Mouse (Mus musculus) testis, adult 2 months (tissue): Measurements from ENCODE around the gene Grid1. TPM values are rescaled to one million over a fixed set of nuclear protein-coding genes. Genes with fewer than 3 reads are reported as not detected.

Source experiments
- H3K27ac ChIP-seq: fragments of 200-500 bp; 2 replicates; pipeline ENCODE4 v1.5.1; 2012; ENCODE audit warnings: low read depth, low read length; ENCODE audit not compliant: control insufficient read depth, insufficient read depth
- H3K27me3 ChIP-seq: fragments of 200-500 bp; 2 replicates; pipeline ENCODE4 v1.6.1; 2012; ENCODE audit warnings: mild to moderate bottlenecking, low read length, moderate library complexity; ENCODE audit not compliant: control insufficient read depth, insufficient read depth
- H3K36me3 ChIP-seq: fragments of 200-500 bp; 2 replicates; pipeline ENCODE4 v1.6.1; 2012; ENCODE audit warnings: mild to moderate bottlenecking, low read length; ENCODE audit not compliant: control insufficient read depth, insufficient read depth
- H3K4me1 ChIP-seq: fragments of 200-500 bp; 2 replicates; pipeline ENCODE4 v1.6.1; 2012; ENCODE audit warnings: low read length; ENCODE audit not compliant: control insufficient read depth, insufficient read depth
- H3K4me3 ChIP-seq: fragments of 200-500 bp; 2 replicates; pipeline ENCODE4 v1.5.1; 2012; ENCODE audit warnings: low read depth, mild to moderate bottlenecking, low read length, moderate library complexity, mixed read lengths; ENCODE audit not compliant: control insufficient read depth
- CTCF ChIP-seq: fragments of 200-500 bp; IDR thresholded peaks from 2 replicates; pipeline ENCODE4 v1.5.1; 2012; ENCODE audit warnings: low read depth, mild to moderate bottlenecking, inconsistent platforms, low read length, moderate library complexity; ENCODE audit not compliant: control insufficient read depth, insufficient read depth, insufficient replicate concordance
- POLR2A ChIP-seq: fragments of 200-500 bp; IDR thresholded peaks from 2 replicates; pipeline ENCODE4 v1.6.1; 2012; ENCODE audit warnings: low read depth, mild to moderate bottlenecking, inconsistent platforms, low read length, moderate library complexity; ENCODE audit not compliant: control insufficient read depth
- polyA plus RNA-seq: library from polyadenylated mRNA; depleted of rRNA; stranded (reverse); fragments of >200 nt; gene quantifications from 2 replicates; pipeline ENCODE4 v1.2.3, GENCODE M21; 2012

The Grid1 gene
- polyA plus RNA-seq, 1 experiment = 1.4 TPM

DNA sequence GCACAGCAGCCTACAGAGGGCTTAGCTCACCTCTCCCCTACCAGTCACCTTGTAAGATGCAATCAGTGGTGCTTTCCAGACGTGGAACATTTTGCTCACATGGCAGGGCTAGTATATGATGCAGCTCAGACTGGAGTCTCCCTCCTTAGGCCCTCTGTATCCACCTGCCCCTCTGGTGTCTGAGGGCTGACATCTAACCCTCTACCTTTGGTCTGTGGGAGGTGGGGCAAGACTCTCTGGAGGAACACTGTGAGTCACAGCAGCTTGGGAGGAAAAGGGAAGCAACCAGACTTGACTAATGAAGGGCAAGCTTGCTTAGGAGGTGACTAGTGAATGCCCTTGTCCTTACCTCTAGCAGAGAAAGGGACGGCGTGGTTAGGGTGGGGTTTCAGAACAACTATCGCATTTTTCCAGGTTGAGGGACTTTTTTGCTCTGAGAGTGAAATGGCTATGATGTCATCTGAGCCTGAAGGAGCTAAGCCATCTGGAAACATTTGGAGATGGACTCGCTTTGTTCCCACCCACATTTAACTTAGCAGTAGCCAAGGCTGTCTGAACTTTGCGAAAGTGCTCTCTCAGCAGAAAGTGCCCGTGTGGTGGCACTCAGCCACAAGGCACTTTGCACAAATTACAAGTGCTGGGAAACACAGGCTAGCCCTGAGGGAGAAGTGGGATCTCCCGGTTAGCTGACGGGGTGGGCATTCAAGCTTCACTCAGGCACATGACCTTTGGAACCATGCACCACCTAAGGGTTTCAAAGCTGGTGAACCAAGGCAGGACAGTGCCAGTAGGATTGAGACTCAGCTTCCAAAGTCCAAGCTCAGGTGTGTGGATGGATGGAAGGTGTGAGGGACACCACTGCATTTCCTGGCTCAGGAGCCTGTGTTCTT, 41.2 kb downstream of the Grid1 start:
- TF ChIP-seq POLR2A (no peak), CTCF (no peak)
- Histone ChIP-seq H3K27me3 (no peaks in the 10 kb centered on the region), H3K27ac (no peak overlapping the region)

GRCm38 (mm10) chr14:34867266-34867665, 47.4 kb downstream of the Grid1 start:
- H3K27ac ChIP-seq = no peak overlapping the region

More for the DNA sequence above, 41.2 kb downstream of the Grid1 start:
- no peaks in the 10 kb centered on the region for H3K4me1 ChIP-seq
- H3K4me3 ChIP-seq = no peak overlapping the region
- H3K36me3 ChIP-seq = no peaks in the 10 kb centered on the region

DNA sequence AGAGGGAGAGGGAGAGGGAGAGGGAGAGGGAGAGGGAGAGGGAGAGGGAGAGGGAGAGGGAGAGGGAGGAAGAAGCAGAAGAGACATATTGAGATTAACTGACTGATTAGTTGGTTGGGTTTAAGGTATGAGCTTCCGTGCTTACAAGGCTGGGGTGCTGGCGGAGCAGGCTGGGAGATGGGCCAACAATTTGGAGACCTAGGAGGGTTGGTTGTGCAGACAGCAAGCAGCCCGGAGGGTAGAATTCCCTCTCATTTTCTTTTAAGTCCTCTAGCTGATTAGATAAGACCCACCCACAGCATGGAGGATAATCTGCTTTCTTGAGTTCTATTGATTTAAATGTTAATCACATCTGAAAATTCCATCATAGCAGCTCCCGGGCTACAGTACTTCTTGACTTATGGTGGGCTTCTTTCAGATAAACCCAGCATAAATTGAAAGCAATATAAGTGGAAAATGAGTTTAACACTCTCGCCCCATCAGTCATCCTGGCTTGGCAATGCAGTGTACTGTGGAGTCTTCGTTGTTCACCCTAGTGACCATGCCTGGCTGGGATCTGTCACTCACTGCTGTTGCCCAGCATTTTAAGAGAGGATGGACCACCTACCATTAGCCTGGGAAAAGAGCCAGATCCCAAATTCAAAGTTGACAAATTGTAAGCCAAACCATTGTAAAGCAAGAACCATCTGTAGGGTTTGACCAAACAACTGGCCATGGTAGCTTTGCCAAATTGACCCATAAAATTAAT, 48.8 kb downstream of the Grid1 start:
- H3K27ac ChIP-seq = no peak overlapping the region

More at GRCm38 (mm10) chr14:34867266-34867665, 47.4 kb downstream of the Grid1 start:
- TF ChIP-seq CTCF = no peak
- TF ChIP-seq POLR2A = no peak
- Histone ChIP-seq H3K4me3 (no peak overlapping the region), H3K36me3 (no peaks in the 10 kb centered on the region), H3K27me3 (no peaks in the 10 kb centered on the region), H3K4me1 (no peaks in the 10 kb centered on the region)

GRCm38 (mm10) chr14:34879996-34880395, 60.1 kb downstream of the Grid1 start:
- no peaks in the 10 kb centered on the region for H3K36me3 ChIP-seq
- H3K4me3 ChIP-seq = no peak overlapping the region
- H3K27ac ChIP-seq = no peak overlapping the region
- H3K4me1 ChIP-seq = no peaks in the 10 kb centered on the region
- H3K27me3 ChIP-seq = no peaks in the 10 kb centered on the region
- TF ChIP-seq POLR2A (no peak), CTCF (no peak)

More for the DNA sequence above, 48.8 kb downstream of the Grid1 start:
- Histone ChIP-seq H3K36me3 (no peaks in the 10 kb centered on the region), H3K4me1 (no peaks in the 10 kb centered on the region), H3K4me3 (no peak overlapping the region), H3K27me3 (no peaks in the 10 kb centered on the region)
- TF ChIP-seq POLR2A (no peak), CTCF (no peak)

- Histone ChIP-seq H3K27ac (no peak overlapping the region), H3K4me3 (no peak overlapping the region), H3K36me3 (no peaks in the 10 kb centered on the region), H3K27me3 (no peaks in the 10 kb centered on the region), H3K4me1 (no peaks in the 10 kb centered on the region)
- TF ChIP-seq POLR2A = no peak
- TF ChIP-seq CTCF = no peak
Observed at GRCm38 (mm10) chr14:34880431-34881421, 60.8 kb downstream of the Grid1 start.

DNA sequence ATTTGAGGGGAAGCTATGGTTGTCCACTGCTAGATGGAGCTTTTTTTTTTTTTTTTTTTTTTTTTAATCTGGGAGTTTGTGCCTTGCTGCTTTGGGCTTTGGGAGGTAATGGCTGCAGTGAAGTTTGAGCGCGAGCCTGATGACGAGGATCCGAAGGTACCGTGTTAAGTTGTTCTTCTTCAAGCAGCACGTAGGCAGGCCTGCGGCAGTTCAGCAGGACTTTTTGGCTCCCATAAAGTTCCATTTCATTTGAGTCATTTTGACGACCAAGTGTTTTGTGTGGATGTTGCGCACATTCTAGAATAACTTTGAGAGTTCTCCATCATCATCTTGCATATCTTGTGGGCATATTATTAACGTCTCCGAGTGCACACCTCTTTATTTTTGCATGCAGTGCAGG, 64.3 kb downstream of the Grid1 start:
- no peak overlapping the region for H3K4me3 ChIP-seq
- TF ChIP-seq POLR2A (no peak), CTCF (no peak)
- no peaks in the 10 kb centered on the region for H3K4me1 ChIP-seq

More for the DNA sequence above, 64.3 kb downstream of the Grid1 start:
- H3K27me3 ChIP-seq = no peaks in the 10 kb centered on the region
- no peak overlapping the region for H3K27ac ChIP-seq
- H3K36me3 ChIP-seq = no peaks in the 10 kb centered on the region
